Mouse (Mus musculus): ENCODE results near the gene Gas8. TPM values are rescaled to one million over a fixed set of nuclear protein-coding genes. Genes with fewer than 3 reads are reported as not detected.

Gene Gas8
- total RNA-seq, 1 experiment = 25.3 TPM

- TF ChIP-seq MAFK (IDR thresholded peaks at IDR 0.05; ENCODE audit: insufficient read depth, low read depth, low read length) (no peak), CHD2 (IDR thresholded peaks at IDR 0.05; ENCODE audit: low read depth, low read length) (no peak), ZC3H11A (IDR thresholded peaks at IDR 0.05; ENCODE audit: borderline replicate concordance, low read depth, low read length) (no peak), ZNF384 (IDR thresholded peaks at IDR 0.05; ENCODE audit: low read depth, low read length) (no peak), HCFC1 (IDR thresholded peaks at IDR 0.05; ENCODE audit: borderline replicate concordance, insufficient read depth, low read length) (no peak)
- Histone ChIP-seq H3K9me3 (ENCODE audit: control insufficient read depth, insufficient read depth, low read depth, low read length) (no peaks in the 10 kb centered on the region), H3K4me3 (ENCODE audit: insufficient read depth in 1 of 2, low read depth in 1 of 2, low read length in 2 of 2, poor library complexity in 1 of 2, severe bottlenecking in 1 of 2) (no peak overlapping the region), H3K36me3 (ENCODE audit: control insufficient read depth, insufficient read depth, low read length, poor library complexity, severe bottlenecking) (peaks cover 36% of the 10 kb centered on the region), H3K4me1 (ENCODE audit: control insufficient read depth in 2 of 2, insufficient read depth in 2 of 2, low read length in 2 of 2, poor library complexity in 1 of 2) (0 out of 4 replicates have a peak, but pooled peaks cover 0 to 2% of the 10 kb centered on the region in 2 experiments), H3K27ac (ENCODE audit: insufficient read depth, low read depth, low read length, poor library complexity, severe bottlenecking) (no peak overlapping the region), H3K9ac (ENCODE audit: insufficient read depth, low read depth, low read length, poor library complexity, severe bottlenecking) (no peak overlapping the region)
- DNase-seq (ENCODE audit: low read depth, low spot score) = no peak
- in situ Hi-C loops (cut with MboI; ENCODE audit: low sequenced_read_pairs in 2 of 2, unreplicated experiment in 2 of 2) = no loop called here
Measured at GRCm38 (mm10) chr8:123504591-123505195, 13.9 kb upstream of the Gas8 start.

GRCm38 (mm10) chr8:123505267-123505666, 13.4 kb upstream of the Gas8 start:
- Histone ChIP-seq H3K9me3 (ENCODE audit: control insufficient read depth, insufficient read depth, low read depth, low read length) (no peaks in the 10 kb centered on the region), H3K27ac (ENCODE audit: insufficient read depth, low read depth, low read length, poor library complexity, severe bottlenecking) (no peak overlapping the region), H3K9ac (ENCODE audit: insufficient read depth, low read depth, low read length, poor library complexity, severe bottlenecking) (no peak overlapping the region), H3K36me3 (ENCODE audit: control insufficient read depth, insufficient read depth, low read length, poor library complexity, severe bottlenecking) (peaks cover 36% of the 10 kb centered on the region), H3K4me1 (ENCODE audit: control insufficient read depth in 2 of 2, insufficient read depth in 2 of 2, low read length in 2 of 2, poor library complexity in 1 of 2) (0 out of 4 replicates have a peak, but pooled peaks cover 0 to 2% of the 10 kb centered on the region in 2 experiments), H3K4me3 (ENCODE audit: insufficient read depth in 1 of 2, low read depth in 1 of 2, low read length in 2 of 2, poor library complexity in 1 of 2, severe bottlenecking in 1 of 2) (no peak overlapping the region)
- in situ Hi-C loops (cut with MboI; ENCODE audit: low sequenced_read_pairs in 2 of 2, unreplicated experiment in 2 of 2) = no loop called here
- DNase-seq (ENCODE audit: low read depth, low spot score) = no peak
- TF ChIP-seq CHD2 (IDR thresholded peaks at IDR 0.05; ENCODE audit: low read depth, low read length) = no peak
- no peak for TF ChIP-seq HCFC1 (IDR thresholded peaks at IDR 0.05; ENCODE audit: borderline replicate concordance, insufficient read depth, low read length)
- TF ChIP-seq MAFK (IDR thresholded peaks at IDR 0.05; ENCODE audit: insufficient read depth, low read depth, low read length) = no peak
- TF ChIP-seq ZC3H11A (IDR thresholded peaks at IDR 0.05; ENCODE audit: borderline replicate concordance, low read depth, low read length) = no peak
- no peak for TF ChIP-seq ZNF384 (IDR thresholded peaks at IDR 0.05; ENCODE audit: low read depth, low read length)

DNA sequence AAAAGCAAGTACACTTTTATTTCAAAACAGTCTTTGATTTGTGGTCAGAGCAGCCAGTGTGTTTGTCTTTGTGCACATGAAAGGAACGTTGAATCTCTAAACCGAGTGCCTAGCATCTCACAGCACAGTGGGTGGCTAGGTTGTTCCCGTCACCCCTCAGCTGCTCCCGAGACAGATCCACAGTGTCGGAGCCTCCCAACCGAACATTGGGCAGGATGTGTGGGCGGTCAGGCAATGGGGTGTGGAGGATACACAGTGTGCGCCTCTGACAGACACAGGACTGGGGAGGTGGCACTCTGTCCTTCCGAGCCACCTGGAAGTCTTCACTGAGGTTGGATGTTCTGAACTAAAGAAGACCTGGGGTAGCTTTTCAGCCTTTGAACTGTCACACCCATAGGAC, 12.9 kb upstream of the Gas8 start:
- DNase-seq (ENCODE audit: low read depth, low spot score) = no peak
- 0 out of 4 replicates have a peak, but pooled peaks cover 0 to 2% of the 10 kb centered on the region in 2 experiments for H3K4me1 ChIP-seq (ENCODE audit: control insufficient read depth in 2 of 2, insufficient read depth in 2 of 2, low read length in 2 of 2, poor library complexity in 1 of 2)
- in situ Hi-C loops (cut with MboI; ENCODE audit: low sequenced_read_pairs in 2 of 2, unreplicated experiment in 2 of 2) = no loop called here
- no peak overlapping the region for H3K9ac ChIP-seq (ENCODE audit: insufficient read depth, low read depth, low read length, poor library complexity, severe bottlenecking)
- H3K27ac ChIP-seq (ENCODE audit: insufficient read depth, low read depth, low read length, poor library complexity, severe bottlenecking) = no peak overlapping the region
- no peaks in the 10 kb centered on the region for H3K9me3 ChIP-seq (ENCODE audit: control insufficient read depth, insufficient read depth, low read depth, low read length)
- TF ChIP-seq ZNF384 (IDR thresholded peaks at IDR 0.05; ENCODE audit: low read depth, low read length) (no peak), ZC3H11A (IDR thresholded peaks at IDR 0.05; ENCODE audit: borderline replicate concordance, low read depth, low read length) (no peak), HCFC1 (IDR thresholded peaks at IDR 0.05; ENCODE audit: borderline replicate concordance, insufficient read depth, low read length) (no peak), MAFK (IDR thresholded peaks at IDR 0.05; ENCODE audit: insufficient read depth, low read depth, low read length) (no peak), CHD2 (IDR thresholded peaks at IDR 0.05; ENCODE audit: low read depth, low read length) (no peak)
- H3K36me3 ChIP-seq (ENCODE audit: control insufficient read depth, insufficient read depth, low read length, poor library complexity, severe bottlenecking) = peaks cover 36% of the 10 kb centered on the region
- no peak overlapping the region for H3K4me3 ChIP-seq (ENCODE audit: insufficient read depth in 1 of 2, low read depth in 1 of 2, low read length in 2 of 2, poor library complexity in 1 of 2, severe bottlenecking in 1 of 2)

DNA sequence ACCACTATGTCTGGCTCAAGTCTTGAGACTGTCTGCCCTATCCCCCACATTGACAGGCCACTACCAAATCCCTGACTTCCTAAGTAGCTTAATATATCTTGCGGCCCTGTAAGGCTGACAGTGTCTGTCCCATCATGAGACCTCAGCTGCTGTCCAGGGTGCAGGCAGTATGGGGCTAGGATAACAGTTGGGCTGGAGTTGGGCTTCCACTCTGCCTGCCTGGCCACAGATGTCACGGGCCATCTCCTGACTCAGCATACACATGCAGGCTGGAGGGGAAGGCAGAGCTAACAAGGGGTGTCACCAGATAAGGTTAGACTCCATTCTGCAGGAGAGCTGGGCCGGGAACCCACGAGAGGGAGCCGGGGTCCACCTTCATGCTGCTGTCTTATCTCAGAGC, 11.5 kb upstream of the Gas8 start:
- Histone ChIP-seq H3K36me3 (ENCODE audit: control insufficient read depth, insufficient read depth, low read length, poor library complexity, severe bottlenecking) (peaks cover 24% of the 10 kb centered on the region; the same call in 1 of the 2 replicates), H3K4me3 (ENCODE audit: insufficient read depth in 1 of 2, low read depth in 1 of 2, low read length in 2 of 2, poor library complexity in 1 of 2, severe bottlenecking in 1 of 2) (no peak overlapping the region), H3K9me3 (ENCODE audit: control insufficient read depth, insufficient read depth, low read depth, low read length) (no peaks in the 10 kb centered on the region), H3K9ac (ENCODE audit: insufficient read depth, low read depth, low read length, poor library complexity, severe bottlenecking) (no peak overlapping the region), H3K27ac (ENCODE audit: insufficient read depth, low read depth, low read length, poor library complexity, severe bottlenecking) (no peak overlapping the region), H3K4me1 (ENCODE audit: control insufficient read depth in 2 of 2, insufficient read depth in 2 of 2, low read length in 2 of 2, poor library complexity in 1 of 2) (0 out of 4 replicates have a peak, but pooled peaks cover 0 to 2% of the 10 kb centered on the region in 2 experiments)
- TF ChIP-seq CHD2 (IDR thresholded peaks at IDR 0.05; ENCODE audit: low read depth, low read length) = no peak
- TF ChIP-seq MAFK (IDR thresholded peaks at IDR 0.05; ENCODE audit: insufficient read depth, low read depth, low read length) = no peak
- TF ChIP-seq HCFC1 (IDR thresholded peaks at IDR 0.05; ENCODE audit: borderline replicate concordance, insufficient read depth, low read length) = no peak
- no peak for TF ChIP-seq ZC3H11A (IDR thresholded peaks at IDR 0.05; ENCODE audit: borderline replicate concordance, low read depth, low read length)
- no peak for TF ChIP-seq ZNF384 (IDR thresholded peaks at IDR 0.05; ENCODE audit: low read depth, low read length)
- no peak for DNase-seq (ENCODE audit: low read depth, low spot score)
- in situ Hi-C loops (cut with MboI; ENCODE audit: low sequenced_read_pairs in 2 of 2, unreplicated experiment in 2 of 2) = no loop called here

All from ES-E14 (cell line).